Mouse (Mus musculus): Measurements from ENCODE around the gene Hmgb2.
A peak's percentile ranks its signal among the peaks of the same experiment; 100 is the strongest.

- TF ChIP-seq CTCF (IDR thresholded peaks at IDR 0.05; ENCODE audit: control insufficient read depth, insufficient read depth, insufficient replicate concordance, low read depth, low read length) (0 out of 2 replicates have a peak, but pooled peaks have one; percentile 0), POLR2A (IDR thresholded peaks at IDR 0.05; ENCODE audit: control insufficient read depth, low read depth, low read length) (no peak)
These were observed 23.4 kb upstream of the Hmgb2 start for GRCm38 (mm10) chr8:57488312-57488765.
